Mouse (Mus musculus): ENCODE results near the gene Ugt1a6a.

DNA sequence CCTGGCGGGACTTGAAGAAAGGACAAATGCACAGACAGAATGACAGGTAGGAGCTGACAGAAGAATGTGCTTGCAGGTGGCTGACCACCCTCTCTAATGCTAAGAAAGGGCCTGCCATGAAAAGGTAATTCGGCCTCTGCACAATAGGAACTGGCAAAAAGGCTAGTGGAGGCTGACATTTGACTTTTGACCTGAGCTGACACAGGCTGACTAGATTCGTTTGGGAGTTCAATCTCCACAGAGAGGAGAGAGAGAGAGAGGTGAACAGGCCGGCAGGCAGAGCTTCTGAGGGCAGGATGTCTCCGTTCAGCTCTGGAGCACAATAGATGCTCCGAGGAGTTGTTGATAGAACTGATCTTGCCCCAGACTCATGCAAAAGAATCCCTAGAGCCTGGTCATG, 111.8 kb downstream of the Ugt1a6a start:
- TF ChIP-seq CTCF (IDR thresholded peaks at IDR 0.05; ENCODE audit: insufficient read depth, low read depth, low read length): no peak
- TF ChIP-seq POLR2A (IDR thresholded peaks at IDR 0.05; ENCODE audit: insufficient read depth, low read depth, low read length): no peak

All from olfactory bulb, adult 2 months (tissue).